Mouse (Mus musculus): Measurements from ENCODE around the gene Frem3. TPM values are rescaled to one million over a fixed set of nuclear protein-coding genes. Genes with fewer than 3 reads are reported as not detected.
"Not testable (repeated sequence)": the region's sequence is repeated elsewhere in the genome, so short reads cannot be mapped to it uniquely, and the experiment has no call there.

Frem3 gene
- total and polyA plus RNA-seq, 2 experiments from 2014 or later: 0.32 to 0.71 TPM

GRCm38 (mm10) chr8:80732326-80732725 is 121.4 kb downstream of the Frem3 start:
- no peak for TF ChIP-seq CTCF (IDR thresholded peaks at IDR 0.05)
- ATAC-seq (ENCODE audit: low FRiP score) (no peak), DNase-seq (ENCODE audit: low spot score) (no peak)
- H3K4me1 ChIP-seq (ENCODE audit: insufficient read depth, low read length): no peaks in the 10 kb centered on the region
- no peaks in the 10 kb centered on the region for H3K27me3 ChIP-seq (ENCODE audit: insufficient read depth, low read length)
- no peak overlapping the region for H3K9ac ChIP-seq (replicated peaks; ENCODE audit: low read length, poor library complexity, severe bottlenecking)
- no peaks in the 10 kb centered on the region for H3K9me3 ChIP-seq (ENCODE audit: low read length)
- H3K4me2 ChIP-seq (ENCODE audit: low read depth, low read length, poor library complexity, severe bottlenecking): no peak overlapping the region
- H3K4me3 ChIP-seq (ENCODE audit: low read depth, low read length): no peak overlapping the region
- H3K36me3 ChIP-seq (ENCODE audit: insufficient read depth, low read length): peaks cover 28% of the 10 kb centered on the region
- H3K27ac ChIP-seq (ENCODE audit: low read depth, low read length): no peak overlapping the region

GRCm38 (mm10) chr8:80738046-80738387 is 127.1 kb downstream of the Frem3 start:
- peaks cover 5% of the 10 kb centered on the region; the same call in 1 of the 2 replicates for H3K36me3 ChIP-seq (ENCODE audit: insufficient read depth, low read length)
- no peaks in the 10 kb centered on the region for H3K27me3 ChIP-seq (ENCODE audit: insufficient read depth, low read length)
- no peak for ATAC-seq (ENCODE audit: low FRiP score)
- TF ChIP-seq CTCF (IDR thresholded peaks at IDR 0.05): no peak
- no peak for DNase-seq (ENCODE audit: low spot score)
- no peaks in the 10 kb centered on the region for H3K9me3 ChIP-seq (ENCODE audit: low read length)
- H3K4me2 ChIP-seq (ENCODE audit: low read depth, low read length, poor library complexity, severe bottlenecking): peak overlapping the region; percentile 64
- no peaks in the 10 kb centered on the region for H3K4me1 ChIP-seq (ENCODE audit: insufficient read depth, low read length)
- 0% methylated on average over 5 of the region's 5 CpGs for WGBS
- H3K9ac ChIP-seq (replicated peaks; ENCODE audit: low read length, poor library complexity, severe bottlenecking): peak overlapping the region; percentile 67
- H3K27ac ChIP-seq (ENCODE audit: low read depth, low read length): peak overlapping the region; percentile 89
- H3K4me3 ChIP-seq (ENCODE audit: low read depth, low read length): peak overlapping the region; percentile 75

GRCm38 (mm10) chr8:80738388-80739154 is 127.7 kb downstream of the Frem3 start:
- TF ChIP-seq CTCF (IDR thresholded peaks at IDR 0.05): no peak; the same call in 1 of the 2 replicates
- peak; percentile 68 for ATAC-seq (ENCODE audit: low FRiP score)
- Histone ChIP-seq H3K36me3 (ENCODE audit: insufficient read depth, low read length) (peaks cover 3% of the 10 kb centered on the region; the same call in 1 of the 2 replicates), H3K27me3 (ENCODE audit: insufficient read depth, low read length) (no peaks in the 10 kb centered on the region), H3K27ac (ENCODE audit: low read depth, low read length) (peak overlapping the region; percentile 89), H3K4me3 (ENCODE audit: low read depth, low read length) (peak overlapping the region; percentile 75), H3K9ac (replicated peaks; ENCODE audit: low read length, poor library complexity, severe bottlenecking) (peak overlapping the region; percentile 67), H3K9me3 (ENCODE audit: low read length) (no peaks in the 10 kb centered on the region), H3K4me2 (ENCODE audit: low read depth, low read length, poor library complexity, severe bottlenecking) (peak overlapping the region; percentile 64), H3K4me1 (ENCODE audit: insufficient read depth, low read length) (no peaks in the 10 kb centered on the region)
- WGBS: under 1% methylated on average over 63 of the region's 84 CpGs
- DNase-seq (ENCODE audit: low spot score): peak; percentile 68

GRCm38 (mm10) chr8:80739155-80739924 is 128.5 kb downstream of the Frem3 start, which contains the start of gene Smarca5:
Gene Smarca5 (minus strand): TSS chr8:80739497.
- not testable (repeated sequence) for H3K4me1 ChIP-seq (ENCODE audit: insufficient read depth, low read length)

GRCm38 (mm10) chr8:80739932-80740331 is 129.1 kb downstream of the Frem3 start:
- no peaks in the 10 kb centered on the region for H3K27me3 ChIP-seq (ENCODE audit: insufficient read depth, low read length)
- no peaks in the 10 kb centered on the region for H3K4me1 ChIP-seq (ENCODE audit: insufficient read depth, low read length)
- H3K9ac ChIP-seq (replicated peaks; ENCODE audit: low read length, poor library complexity, severe bottlenecking): peak overlapping the region; percentile 57; the same call in 1 of the 2 replicates
- H3K9me3 ChIP-seq (ENCODE audit: low read length): no peaks in the 10 kb centered on the region
- TF ChIP-seq CTCF (IDR thresholded peaks at IDR 0.05): no peak
- peak overlapping the region; percentile 78 for H3K27ac ChIP-seq (ENCODE audit: low read depth, low read length)
- peak overlapping the region; percentile 42 for H3K4me2 ChIP-seq (ENCODE audit: low read depth, low read length, poor library complexity, severe bottlenecking)
- WGBS: 11% methylated on average over 14 of the region's 14 CpGs
- peak overlapping the region; percentile 75 for H3K4me3 ChIP-seq (ENCODE audit: low read depth, low read length)
- peak; percentile 35; the same call in 1 of the 2 replicates for ATAC-seq (ENCODE audit: low FRiP score)
- DNase-seq (ENCODE audit: low spot score): no peak
- H3K36me3 ChIP-seq (ENCODE audit: insufficient read depth, low read length): 0 out of 2 replicates have a peak, but pooled peaks cover 3% of the 10 kb centered on the region

More at GRCm38 (mm10) chr8:80739155-80739924, 128.5 kb downstream of the Frem3 start, which contains the start of gene Smarca5:
- peak within 1 kb of the TSS; percentile 89 for H3K27ac ChIP-seq (ENCODE audit: low read depth, low read length)
- H3K4me3 ChIP-seq (ENCODE audit: low read depth, low read length): peak within 1 kb of the TSS; percentile 75
- WGBS: 2% methylated on average over 71 of the region's 91 CpGs
- ATAC-seq (ENCODE audit: low FRiP score) (peak; percentile 97), DNase-seq (ENCODE audit: low spot score) (peak; percentile 93)
- TF ChIP-seq CTCF (IDR thresholded peaks at IDR 0.05): peak; percentile 42; the same call in 1 of the 2 replicates
- peak within 1 kb of the TSS; percentile 64 for H3K4me2 ChIP-seq (ENCODE audit: low read depth, low read length, poor library complexity, severe bottlenecking)
- not testable (repeated sequence) for H3K36me3 ChIP-seq (ENCODE audit: insufficient read depth, low read length); H3K27me3 ChIP-seq (ENCODE audit: insufficient read depth, low read length); H3K9me3 ChIP-seq (ENCODE audit: low read length)
- peak within 1 kb of the TSS; percentile 67 for H3K9ac ChIP-seq (replicated peaks; ENCODE audit: low read length, poor library complexity, severe bottlenecking)

Other genes starting within 250 kb of the Frem3 start
- gene Gypa, start 117.3 kb upstream of the Frem3 start, total RNA-seq (2014; rRNA removed): 1.7 TPM in 1 of 2 replicates, not detected in the other
- 0.32 and 0.37 TPM in 2 replicates for gene Gypa, start 117.3 kb upstream of the Frem3 start, polyA plus RNA-seq (2015; fragmentation: Nextera tagmentation; extraction: Ambion mirVana)
- 30.5 and 36.5 TPM in 2 replicates for gene Smarca5, start 128.4 kb downstream of the Frem3 start, total RNA-seq (2014; rRNA removed)
- 23.8 and 28.9 TPM in 2 replicates for gene Smarca5, start 128.4 kb downstream of the Frem3 start, polyA plus RNA-seq (2015; fragmentation: Nextera tagmentation; extraction: Ambion mirVana)

Data from midbrain, postnatal 0 days (tissue).